Mouse (Mus musculus): ENCODE results near the gene Zfp36l1.

Zfp36l1 gene

DNA sequence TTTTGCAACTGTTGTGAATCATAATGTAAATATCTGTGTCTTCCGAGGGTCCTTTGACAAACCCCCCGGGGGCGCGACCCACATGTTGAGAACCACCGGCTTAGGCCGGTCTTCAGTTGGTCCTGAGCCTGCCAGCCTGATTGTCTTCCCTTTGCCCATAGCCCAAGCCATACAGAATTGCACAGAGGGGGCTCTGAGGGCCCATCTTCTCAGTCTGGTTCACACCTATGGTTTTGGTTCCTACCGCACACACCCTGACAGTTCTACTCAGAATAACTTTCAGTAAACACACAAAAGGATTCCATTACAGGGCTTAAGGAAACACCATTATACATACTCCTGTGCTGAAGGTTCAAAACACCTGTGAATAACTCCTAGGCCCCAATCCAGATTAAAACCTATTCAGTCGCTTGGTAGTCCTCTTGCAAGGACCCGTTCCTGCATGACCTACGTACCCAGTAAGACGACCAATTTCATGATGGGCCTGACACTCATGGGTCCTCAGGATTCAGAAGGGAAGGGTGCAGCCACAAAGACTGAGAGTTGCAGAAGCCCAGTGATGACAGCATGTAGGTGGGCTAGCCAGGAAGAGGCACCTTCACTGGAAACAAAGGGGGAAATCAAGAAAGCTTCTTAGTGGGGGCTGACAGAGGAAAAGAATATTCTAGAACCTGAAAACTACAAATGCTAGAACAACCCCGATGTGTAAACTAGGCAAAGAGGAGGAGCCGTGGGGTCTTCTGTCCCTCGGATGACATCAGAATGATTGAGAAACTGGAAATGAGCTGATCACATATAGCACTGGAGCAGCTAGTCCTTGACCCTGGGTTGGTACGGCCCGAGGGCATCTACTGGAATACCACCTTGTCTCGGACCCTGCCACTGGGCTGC lies 18.8 kb upstream of the Zfp36l1 start:
- no peak for DNase-seq (ENCODE audit: low read depth, low spot score)

DNA sequence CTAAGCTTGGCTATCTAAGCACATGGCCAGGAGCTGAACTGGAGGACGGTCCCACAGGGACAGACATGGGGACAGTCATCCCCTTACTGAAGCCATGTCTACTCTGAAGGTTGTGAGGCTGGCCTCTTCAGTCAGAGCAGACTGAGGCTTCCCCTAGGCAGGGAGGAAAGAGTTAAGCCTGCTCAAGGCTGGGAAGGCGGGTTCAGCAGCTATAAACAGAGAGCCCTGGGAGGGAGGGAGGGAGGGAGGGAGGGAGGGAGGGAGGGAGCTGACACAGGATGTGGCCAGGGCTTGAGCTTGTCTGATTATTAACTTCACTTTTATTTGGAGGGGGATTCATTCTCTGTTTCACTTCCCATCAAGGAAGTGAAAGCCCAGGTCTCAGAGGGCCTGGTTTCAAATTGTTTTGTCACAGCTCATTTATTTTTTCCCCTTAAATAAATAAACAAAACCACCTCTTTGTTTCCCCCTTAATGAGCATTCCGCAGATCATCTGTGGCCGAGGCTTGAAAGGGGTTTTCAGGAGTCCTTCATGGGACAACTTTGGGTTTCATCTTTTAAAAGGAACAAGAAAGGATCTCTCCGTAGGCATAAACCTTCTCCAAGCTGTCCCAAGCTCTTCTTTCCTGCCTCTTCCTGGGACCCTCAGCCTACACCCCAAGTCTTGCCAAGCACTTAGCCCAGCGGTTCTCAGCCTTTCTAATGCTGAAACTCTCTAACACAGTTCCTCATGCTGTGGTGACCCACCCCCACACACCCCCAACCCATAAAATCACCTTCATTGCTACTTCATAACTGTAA lies 17.9 kb upstream of the Zfp36l1 start:
- DNase-seq (ENCODE audit: low read depth, low spot score): no peak

DNA sequence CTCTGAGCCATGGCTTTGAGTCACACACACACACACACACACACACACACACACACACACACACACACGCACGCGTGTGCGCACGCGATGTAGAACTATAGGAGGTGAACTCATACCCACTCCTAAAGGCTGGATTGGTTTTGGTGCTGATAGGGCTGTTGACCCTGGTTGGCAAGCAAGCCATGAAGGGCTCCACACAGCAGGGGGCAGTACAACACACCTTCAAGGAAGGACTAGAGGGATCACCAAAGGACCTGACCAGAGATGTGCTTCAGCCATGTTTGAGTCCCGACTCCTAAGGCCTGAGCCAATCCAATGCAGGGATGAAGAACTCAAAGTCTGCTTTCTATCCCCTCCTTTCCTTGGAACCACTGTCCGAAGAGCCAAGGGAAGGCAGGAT lies 16.7 kb upstream of the Zfp36l1 start:
- DNase-seq (ENCODE audit: low read depth, low spot score): no peak

DNA sequence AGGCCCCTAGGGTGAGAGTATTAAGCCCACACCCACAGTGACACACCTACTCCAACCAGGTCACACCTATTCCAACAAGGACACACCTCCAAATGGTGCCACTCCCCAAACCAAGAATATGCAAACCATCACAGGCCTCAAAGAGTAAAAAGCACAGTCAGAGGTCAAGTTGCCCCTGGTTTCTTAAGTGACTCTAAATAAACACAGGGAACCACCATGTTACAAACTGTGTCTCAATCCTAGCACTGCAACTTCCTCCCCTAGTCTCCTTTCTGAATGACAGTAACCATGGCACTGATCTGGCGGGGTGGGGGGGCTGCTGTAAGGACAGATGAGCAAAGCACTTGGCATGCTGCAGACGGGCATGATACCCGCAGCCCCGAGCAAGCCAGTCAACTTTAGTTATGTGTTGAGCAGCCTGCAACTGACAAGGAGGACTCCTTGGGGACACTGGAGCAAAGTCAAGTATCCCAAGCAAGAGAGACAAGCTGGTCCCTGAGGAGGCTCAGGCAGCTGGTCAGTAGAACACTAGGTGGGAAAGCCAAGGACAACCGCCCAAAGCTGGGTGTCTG lies 14.5 kb upstream of the Zfp36l1 start:
- no peak for DNase-seq (ENCODE audit: low read depth, low spot score)

DNA sequence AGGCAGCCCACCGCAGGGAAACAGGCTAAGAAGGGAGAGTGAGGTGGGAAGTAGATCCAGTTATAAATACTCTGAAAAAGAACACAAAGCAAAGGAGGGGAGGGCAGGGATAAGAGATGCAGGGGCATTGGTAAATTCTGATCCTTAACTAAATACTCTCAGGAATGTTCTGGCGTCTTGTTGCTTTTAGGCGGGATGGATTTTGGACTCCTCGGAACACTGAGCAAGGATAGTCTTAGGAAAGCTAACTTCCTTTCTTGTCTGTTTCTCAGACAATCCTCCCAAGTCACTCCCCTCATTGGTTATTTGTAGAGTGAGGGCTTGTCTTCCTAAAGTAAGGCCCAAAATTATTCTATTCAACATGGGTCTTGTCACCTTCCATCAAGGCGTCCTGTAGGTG lies 12.5 kb upstream of the Zfp36l1 start:
- DNase-seq (ENCODE audit: low read depth, low spot score): no peak

DNA sequence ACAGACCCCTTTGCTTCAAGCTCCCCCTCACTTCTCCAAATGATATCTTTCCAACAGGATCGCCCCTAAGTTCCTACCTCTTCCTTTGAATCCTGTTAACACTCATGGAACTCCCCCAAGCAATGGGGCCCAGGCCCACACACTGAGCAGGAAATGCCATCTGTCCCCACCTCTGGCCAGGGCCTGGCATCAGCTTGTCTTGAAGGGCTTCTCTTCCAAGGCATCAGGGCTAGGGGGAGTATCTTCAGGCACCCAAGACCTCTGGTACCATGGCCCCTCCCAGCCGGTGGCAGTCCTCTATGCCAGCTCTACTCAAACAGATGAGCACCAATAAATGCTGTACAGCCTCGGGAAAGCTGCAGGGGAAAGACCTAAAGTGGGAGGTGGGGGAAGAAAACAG lies 11.9 kb upstream of the Zfp36l1 start:
- DNase-seq (ENCODE audit: low read depth, low spot score): no peak

DNA sequence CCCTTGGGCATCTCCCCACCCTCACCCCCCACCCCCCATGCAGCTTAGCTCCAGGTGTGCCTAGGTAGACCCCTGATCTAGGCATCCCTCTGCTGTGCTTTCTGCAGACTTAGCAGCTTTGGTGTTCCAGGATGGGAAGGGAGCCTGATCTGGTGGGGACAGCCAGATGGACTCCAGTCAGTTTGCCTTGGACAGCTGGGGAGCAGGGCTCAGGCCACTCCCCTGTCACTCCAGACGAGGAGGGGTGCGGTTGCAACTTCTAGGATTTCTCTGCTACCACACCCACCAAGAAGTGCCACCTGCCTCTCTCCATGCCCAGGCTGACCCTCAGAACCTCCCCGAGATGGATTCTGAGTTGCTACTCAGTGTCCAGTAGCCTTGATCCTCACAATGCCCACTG lies 11.4 kb upstream of the Zfp36l1 start:
- no peak for DNase-seq (ENCODE audit: low read depth, low spot score)

DNA sequence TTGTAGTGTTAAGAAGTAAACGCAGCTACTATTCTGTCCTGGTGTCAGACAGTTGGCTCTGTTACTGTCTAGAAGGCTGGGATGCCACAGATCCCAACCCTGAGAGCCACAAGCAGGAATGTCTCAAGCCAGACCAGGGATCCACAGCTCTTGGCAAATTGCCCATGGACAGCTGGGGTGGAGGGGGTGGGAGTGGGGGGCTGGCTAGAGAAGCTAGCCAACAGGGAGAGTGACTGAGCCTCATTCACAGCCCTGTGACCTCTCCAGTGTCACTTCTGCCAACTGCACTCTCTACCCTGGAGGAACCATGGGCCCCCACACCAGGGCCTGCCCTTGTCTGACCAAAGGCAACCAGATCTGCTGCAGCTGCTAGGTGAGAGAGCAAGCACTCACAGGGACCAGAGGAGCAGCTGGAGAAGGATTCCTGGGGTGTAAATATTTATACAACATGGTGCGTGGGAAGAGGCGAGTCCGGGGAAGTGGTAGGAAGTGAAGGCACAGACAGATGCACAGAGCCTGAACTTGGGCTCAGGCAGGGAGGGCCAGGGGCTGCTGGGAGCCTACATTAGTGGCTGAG lies 10.5 kb upstream of the Zfp36l1 start:
- no peak for DNase-seq (ENCODE audit: low read depth, low spot score)

DNA sequence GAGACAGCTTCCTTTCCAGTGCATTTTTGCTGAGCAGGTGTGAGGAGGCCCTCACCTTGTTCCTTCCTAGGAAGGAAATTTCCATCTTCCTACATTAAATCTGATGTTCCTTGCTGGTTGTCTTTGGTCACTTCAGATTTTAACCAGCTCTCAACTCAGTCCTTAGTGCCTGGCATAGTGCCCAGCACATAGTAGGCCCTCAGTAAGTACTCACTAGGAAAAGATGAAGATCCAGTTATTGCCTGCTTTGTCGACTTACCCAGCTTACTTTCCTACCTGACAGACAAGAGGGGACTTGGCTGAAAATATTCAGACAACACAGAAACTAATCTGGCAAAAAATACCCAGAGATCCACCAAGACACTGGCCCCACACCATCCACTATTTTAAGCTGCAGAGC lies 8.6 kb upstream of the Zfp36l1 start:
- no peak for DNase-seq (ENCODE audit: low read depth, low spot score)

DNA sequence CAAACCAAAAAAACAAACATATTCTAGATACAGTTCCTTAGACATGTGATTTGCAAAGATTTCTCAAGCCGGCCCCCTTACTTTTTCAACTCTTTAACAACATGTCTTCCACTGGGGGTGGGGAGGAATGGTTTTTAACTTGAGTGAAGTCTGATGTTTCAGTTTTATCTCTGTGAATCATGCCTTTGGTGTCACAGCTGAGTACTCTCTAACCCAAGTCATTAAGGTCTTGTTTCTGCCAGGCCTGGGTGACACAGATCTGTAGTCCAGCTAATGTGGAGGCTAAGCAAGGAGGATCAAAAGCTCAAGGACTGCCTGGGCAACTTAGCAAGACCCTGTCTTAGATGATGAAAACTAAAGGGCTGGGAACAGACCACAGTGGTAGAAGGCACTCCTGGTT lies 5.8 kb upstream of the Zfp36l1 start:
- no peak for DNase-seq (ENCODE audit: low read depth, low spot score)

DNA sequence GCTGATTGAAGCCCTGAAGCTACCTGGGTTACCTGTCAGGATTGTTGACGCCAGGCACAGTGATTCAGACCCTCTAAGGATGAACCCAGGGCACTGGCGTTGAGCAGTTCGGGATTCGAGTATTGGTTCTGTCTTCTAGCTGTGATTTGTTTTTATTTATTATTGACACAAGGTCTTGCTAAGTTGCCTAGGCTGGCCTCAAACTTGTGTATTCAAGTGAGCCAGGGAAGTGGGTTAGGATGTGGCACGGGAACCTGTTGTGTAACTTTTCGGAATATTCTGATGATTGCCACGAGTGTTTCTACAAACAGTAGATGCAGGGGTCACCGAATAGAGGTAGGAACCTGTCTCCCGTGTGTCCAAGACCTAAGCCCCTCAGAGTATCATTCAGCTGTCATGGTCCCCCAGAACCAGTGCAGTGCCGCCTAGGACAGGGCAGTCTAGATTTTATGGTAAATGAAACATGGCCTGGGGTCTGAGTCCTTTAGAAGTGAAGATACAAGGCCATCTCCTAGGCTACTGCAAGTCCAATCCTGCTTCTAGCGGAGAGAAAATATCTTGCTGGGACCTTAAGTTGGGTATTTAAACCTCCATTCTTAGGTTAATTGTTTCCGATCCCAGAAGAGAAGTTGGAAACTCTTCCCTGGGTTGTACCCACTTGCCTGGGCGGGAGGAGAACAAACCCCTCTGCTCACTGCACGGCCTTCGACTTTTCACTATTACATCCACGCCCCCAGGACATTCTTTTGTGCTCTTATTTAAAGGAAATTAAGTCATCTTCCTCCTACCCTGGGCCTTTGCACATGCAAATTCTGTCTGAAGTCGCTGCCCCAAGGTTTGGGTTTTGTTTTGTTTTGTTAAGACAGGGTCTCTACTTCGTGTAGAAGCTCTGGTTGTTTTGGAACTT lies 3.6 kb upstream of the Zfp36l1 start:
- no peak for DNase-seq (ENCODE audit: low read depth, low spot score)

DNA sequence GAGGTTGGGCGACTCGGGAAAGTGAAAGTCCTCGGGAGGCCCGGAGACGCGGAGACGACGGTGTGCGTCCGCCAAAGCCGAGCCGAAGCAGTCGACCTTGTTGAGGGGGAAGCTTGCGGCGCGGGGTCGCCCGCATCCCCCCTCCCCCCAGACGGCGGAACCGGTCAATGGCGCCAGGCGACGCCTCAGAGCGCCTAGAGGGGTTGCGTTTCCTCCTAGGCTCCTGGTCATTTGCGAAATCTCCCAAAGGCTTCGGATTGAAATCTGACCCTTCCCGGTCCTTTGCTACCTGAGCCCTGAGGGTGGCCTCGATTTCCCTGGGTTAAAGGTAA lies 3.0 kb upstream of the Zfp36l1 start:
- DNase-seq (ENCODE audit: low read depth, low spot score): no peak

DNA sequence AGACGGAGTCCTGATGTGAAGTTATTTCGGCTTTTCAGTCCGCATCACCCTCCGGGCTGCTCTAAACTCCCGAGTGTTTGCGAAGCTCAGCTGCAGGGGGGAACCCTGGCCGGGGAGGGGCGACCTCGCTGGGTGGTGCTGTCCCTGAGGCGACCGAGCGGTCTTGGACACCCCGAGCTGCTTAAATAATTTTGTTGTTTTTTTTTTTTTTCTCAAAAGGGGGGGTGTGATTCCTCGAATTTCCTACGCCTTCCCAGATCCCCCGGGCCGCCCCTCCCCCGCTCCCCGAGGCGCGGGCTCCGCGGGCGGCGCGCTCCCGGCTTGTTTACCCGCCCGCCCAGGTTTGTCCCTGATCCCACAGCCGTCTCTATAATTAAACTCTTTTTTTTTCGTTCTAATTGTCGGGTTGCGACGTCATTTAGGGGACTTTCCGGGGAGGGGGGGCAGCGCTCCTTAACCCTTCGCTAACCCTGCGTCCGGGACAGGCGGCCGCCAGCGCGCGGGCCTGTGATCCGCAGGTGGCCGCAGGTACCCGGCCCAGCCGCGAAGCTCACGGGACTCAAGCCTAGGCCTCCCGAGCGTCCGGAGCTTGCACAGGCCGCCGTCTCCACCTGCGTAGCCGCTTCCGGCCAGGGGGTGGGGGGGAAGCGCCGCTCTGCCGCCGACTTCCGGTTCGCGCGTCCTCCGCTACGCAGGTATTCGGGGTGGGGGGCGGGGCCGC lies 2.5 kb upstream of the Zfp36l1 start:
- no peak for DNase-seq (ENCODE audit: low read depth, low spot score)

DNA sequence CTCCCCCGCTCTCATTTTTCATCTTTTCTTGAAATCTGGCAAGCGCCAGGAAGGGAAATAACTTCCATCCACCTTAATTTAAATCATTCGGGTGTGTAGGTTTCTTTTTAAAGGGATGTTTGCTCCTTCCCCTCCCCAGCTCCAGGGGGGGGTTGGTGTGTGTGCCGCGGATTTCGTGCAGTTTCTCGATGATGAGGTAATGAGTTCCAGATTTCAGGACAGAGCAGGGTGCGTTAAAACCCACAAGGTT lies 2.0 kb upstream of the Zfp36l1 start:
- no peak for DNase-seq (ENCODE audit: low read depth, low spot score)

DNA sequence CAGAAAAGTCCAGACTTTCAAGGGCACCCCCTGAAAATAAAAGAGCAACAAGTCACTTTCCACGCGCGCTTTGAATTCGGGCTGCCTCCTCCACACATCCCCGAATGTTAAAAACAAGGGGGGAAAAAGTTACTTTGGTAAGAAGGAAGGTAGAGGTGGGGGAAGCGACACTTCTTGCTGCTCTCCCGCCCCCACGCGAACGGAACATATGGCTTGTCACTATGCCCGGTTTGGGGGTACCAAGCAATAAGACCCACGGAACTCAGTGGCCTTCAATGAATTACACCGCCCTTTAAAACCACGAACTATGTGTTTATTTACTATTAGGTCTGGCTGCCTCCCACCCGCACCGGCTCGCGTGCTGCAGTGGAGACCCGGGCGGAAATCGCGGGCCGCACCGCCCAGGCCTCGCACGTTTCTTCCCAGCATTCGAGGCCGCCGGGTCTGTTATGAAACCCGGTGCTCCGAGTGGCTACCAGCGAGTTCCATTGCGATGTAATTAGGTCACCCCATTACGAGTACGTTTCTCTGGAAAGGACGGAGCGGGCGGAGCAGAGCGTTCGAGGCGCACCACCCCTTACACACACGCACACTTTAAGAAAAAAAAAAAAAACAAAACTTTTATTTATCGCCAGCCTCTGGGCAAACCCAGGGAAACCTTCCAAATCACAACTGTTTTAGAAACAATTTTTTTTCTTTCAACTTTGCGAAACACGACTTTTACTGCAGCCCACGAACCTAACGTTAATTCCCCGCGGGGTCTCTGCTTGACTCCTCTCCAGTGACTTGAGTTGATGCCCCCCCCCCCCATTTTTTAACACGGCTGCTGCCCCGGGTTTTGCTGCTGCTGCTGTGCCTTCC lies 1.4 kb upstream of the Zfp36l1 start:
- DNase-seq (ENCODE audit: low read depth, low spot score): no peak

DNA sequence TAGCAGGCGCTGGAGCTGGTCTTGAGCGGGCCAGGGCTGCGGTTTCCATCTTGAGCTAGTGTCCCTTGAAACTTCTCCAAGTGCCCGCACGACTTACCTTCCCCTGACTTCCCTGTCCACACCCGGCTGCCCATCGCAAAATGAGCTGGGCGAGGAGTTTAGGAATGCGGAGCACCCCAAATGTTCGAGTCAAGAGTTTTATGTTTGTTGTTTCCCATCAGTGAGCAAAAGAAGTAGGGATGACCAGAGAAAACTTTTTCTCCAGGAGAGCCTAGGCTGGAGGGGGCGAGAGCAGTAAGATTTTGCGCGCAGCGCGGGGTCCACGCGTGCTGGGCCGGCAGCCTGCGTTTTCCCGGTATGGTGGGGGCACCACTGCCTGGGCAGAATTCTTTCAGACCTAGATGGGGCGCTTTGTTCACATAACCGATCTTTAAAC lies 791 bp upstream of the Zfp36l1 start:
- DNase-seq (ENCODE audit: low read depth, low spot score): no peak

DNA sequence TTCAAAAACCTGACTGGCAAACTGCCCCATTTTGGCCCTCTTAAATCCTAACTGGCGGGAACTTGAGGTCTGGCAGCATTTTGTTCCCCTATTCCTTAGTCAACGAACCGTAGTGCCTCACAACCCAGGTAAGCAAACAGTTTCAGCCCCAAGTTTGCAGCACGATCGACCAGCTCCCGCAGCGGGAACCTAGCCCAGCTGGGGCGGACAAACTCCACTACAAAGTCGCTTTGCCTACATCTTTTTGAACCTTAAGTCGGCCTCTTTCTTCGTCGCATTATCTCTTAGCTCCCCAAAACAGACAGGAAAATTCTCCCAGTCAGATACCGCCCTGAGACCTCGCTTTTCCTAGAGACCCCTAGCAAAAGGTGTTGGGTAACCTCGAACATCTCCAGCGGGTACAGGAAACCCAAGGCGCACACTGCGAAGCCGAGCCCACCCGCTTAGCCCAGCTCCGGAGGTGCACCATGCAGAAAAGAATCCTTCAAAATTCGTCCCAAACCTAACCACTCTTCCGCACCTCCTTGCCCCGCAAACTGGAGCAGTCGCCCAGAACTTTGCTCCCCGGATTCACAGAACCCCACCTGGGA lies 647 bp downstream of the Zfp36l1 start:
- no peak for DNase-seq (ENCODE audit: low read depth, low spot score)

DNA sequence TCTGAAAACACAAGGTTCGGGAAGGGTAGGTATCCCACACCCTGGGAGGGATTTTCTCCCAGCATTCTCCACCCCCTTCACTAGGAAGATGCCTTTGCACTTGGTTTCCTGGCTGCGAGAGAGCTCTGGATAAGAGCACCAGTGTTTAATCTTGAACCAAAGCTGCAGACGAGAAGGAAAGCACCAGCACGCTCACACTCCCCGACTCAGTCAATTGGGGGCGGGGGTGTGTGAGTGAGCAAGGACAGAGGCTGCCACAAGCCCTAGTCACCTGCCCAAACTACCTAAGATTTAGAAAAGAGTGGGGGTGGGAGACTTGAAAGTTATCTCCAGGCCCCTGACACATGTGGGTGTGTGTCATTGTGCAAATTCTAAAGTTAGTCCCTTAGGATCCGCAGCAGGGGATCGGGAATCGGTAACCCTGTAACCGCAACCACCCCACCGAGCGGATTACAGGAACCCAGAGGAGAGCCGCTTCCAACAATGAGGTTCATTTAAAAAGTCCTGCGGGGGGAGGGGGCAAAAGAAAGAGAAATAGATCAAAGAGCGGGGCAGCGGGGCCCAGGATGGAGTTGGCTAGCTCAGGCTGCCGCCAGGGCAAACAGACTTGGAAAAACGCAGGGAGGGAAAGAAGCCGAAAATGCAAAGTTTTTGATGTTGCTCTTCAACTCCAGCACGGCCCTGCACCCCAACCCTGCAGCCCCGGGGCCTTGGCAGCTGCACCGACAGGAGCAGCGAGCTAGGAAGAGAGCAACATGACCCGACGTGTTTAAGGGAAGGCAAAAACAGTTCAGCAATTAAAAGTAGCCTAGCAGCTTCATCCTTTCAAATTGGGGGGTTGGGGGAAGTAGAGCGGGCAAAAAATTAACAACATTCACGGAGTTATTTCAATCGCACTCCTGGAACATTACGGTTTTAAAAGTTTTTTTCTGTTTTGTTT lies 1.4 kb downstream of the Zfp36l1 start:
- DNase-seq (ENCODE audit: low read depth, low spot score): no peak

DNA sequence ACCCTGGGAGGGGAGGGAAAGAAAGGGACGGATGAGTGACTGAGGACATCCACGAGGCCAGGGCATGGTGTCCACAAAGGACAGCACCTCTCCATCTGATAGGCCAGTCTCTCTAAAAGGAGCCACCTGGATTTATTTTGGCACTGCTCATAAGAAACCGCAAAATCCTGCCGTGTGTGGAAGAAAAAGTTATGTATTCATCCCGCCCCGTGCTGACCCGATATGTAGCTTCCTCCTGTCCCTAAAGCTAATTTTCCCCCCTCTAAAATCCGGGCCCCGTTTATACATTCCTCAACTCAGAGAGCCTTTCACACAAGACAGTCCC lies 2.3 kb downstream of the Zfp36l1 start:
- no peak for DNase-seq (ENCODE audit: low read depth, low spot score)

Measured in c-Kit-negative CD71-positive TER-119-positive erythroid progenitor cells, embryonic 14.5 days (primary cell).